In the genomic region with DNA sequence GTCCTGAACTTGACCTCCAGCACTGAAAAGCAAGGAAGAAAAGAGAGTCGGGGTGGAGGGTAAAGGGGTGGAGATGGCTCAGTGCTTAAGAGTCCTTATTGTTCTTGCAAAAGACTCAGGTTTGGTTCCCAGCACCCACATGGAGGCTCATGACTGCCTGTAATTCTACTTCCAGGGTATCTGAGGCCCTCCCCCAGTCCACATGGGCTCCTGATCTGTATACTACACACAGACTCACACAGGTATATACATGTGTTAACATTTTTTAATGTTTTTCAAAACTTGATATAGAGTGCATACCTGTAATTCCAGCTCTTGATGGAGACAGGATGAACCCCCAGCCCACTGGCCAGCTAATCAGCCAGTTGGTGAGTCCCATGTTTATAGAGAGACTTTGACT, we compare ENCODE assay signal across 21 mouse cellular contexts. TPM values are rescaled to one million over a fixed set of nuclear protein-coding genes. Genes with fewer than 3 reads are reported as not detected.
DNase-seq lines count a peak whose midpoint lies in the region; ATAC-seq lines count a peak whose summit lies in the region.
"Had no signal": no experiment of that assay in that cellular context is flagged by ENCODE, and none has a peak within 500 bp of the region (broad histone marks: within the 10 kb centered on the region; RNA-seq: fewer than 3 reads in every experiment).

No protein-coding gene starts in this region.

- DNase-seq in heart, adult 11 months = peak; percentile 78
- peak; percentile 43 for DNase-seq in heart, embryonic 10.5 days (ENCODE audit: low spot score)
- peak; percentile 70 for DNase-seq in midbrain, embryonic 11.5 days (ENCODE audit: low spot score, missing footprints)
- no peak for DNase-seq in midbrain, embryonic 14.5 days
- DNase-seq: adrenal gland, adult 2 months; adrenal gland, adult 8-10 months; adrenal gland, postnatal 10 days; adrenal gland, postnatal 14 days; adrenal gland, postnatal 25 days; adrenal gland, postnatal 36 days; B cell, adult 2 months; cerebellum, adult 11 months; cerebellum, adult 11-12 months; cerebellum, adult 18-20 months had no signal

- peaks cover 38% of the 10 kb centered on the region for H3K36me3 ChIP-seq in heart, embryonic 12.5 days
- peaks cover 29% of the 10 kb centered on the region for H3K36me3 ChIP-seq in heart, embryonic 10.5 days
- peaks cover 4% of the 10 kb centered on the region; the same call in 1 of the 2 replicates for H3K36me3 ChIP-seq in heart, embryonic 11.5 days (ENCODE audit: control insufficient read depth, insufficient read depth, low read length)
- H3K36me3 ChIP-seq in midbrain, embryonic 11.5 days (ENCODE audit: control insufficient read depth, insufficient read depth, low read length) = no peaks in the 10 kb centered on the region
- H3K36me3 ChIP-seq in midbrain, embryonic 14.5 days (ENCODE audit: control insufficient read depth, insufficient read depth, low read length) = peaks cover 11% of the 10 kb centered on the region; the same call in 1 of the 2 replicates

- no peaks in the 10 kb centered on the region for H3K27me3 ChIP-seq in heart, embryonic 12.5 days (replicated peaks)
- no peaks in the 10 kb centered on the region for H3K27me3 ChIP-seq in heart, embryonic 10.5 days (ENCODE audit: insufficient read depth, poor library complexity, severe bottlenecking)
- no peaks in the 10 kb centered on the region for H3K27me3 ChIP-seq in heart, embryonic 11.5 days (ENCODE audit: control insufficient read depth, insufficient read depth, low read length)
- no peaks in the 10 kb centered on the region for H3K27me3 ChIP-seq in midbrain, embryonic 11.5 days (ENCODE audit: control insufficient read depth, insufficient read depth, low read length)
- H3K27me3 ChIP-seq in midbrain, embryonic 14.5 days (ENCODE audit: control insufficient read depth, insufficient read depth, low read length) = no peaks in the 10 kb centered on the region
- H3K27me3 ChIP-seq: CH12.LX, Patski had no signal

- no peaks in the 10 kb centered on the region for H3K4me1 ChIP-seq in heart, embryonic 12.5 days (replicated peaks)
- no peaks in the 10 kb centered on the region for H3K4me1 ChIP-seq in heart, embryonic 10.5 days
- no peaks in the 10 kb centered on the region for H3K4me1 ChIP-seq in heart, embryonic 11.5 days (ENCODE audit: control insufficient read depth, insufficient read depth, low read length)
- no peaks in the 10 kb centered on the region for H3K4me1 ChIP-seq in midbrain, embryonic 11.5 days (ENCODE audit: control insufficient read depth, insufficient read depth, low read length)
- H3K4me1 ChIP-seq in midbrain, embryonic 14.5 days (ENCODE audit: control insufficient read depth, insufficient read depth, low read length) = no peaks in the 10 kb centered on the region

- H3K9ac ChIP-seq in heart, embryonic 12.5 days = no peak overlapping the region
- H3K9ac ChIP-seq in heart, embryonic 11.5 days (ENCODE audit: low read depth, low read length) = no peak overlapping the region
- H3K9ac ChIP-seq in midbrain, embryonic 11.5 days (ENCODE audit: low read length) = no peak overlapping the region
- no peak overlapping the region for H3K9ac ChIP-seq in midbrain, embryonic 14.5 days (replicated peaks; ENCODE audit: low read length)

- no peaks in the 10 kb centered on the region for H3K9me3 ChIP-seq in heart, embryonic 12.5 days (replicated peaks)
- no peaks in the 10 kb centered on the region for H3K9me3 ChIP-seq in heart, embryonic 10.5 days
- no peaks in the 10 kb centered on the region for H3K9me3 ChIP-seq in heart, embryonic 11.5 days (replicated peaks; ENCODE audit: control insufficient read depth, low read length)
- no peaks in the 10 kb centered on the region for H3K9me3 ChIP-seq in midbrain, embryonic 11.5 days (ENCODE audit: control insufficient read depth, low read length)
- no peaks in the 10 kb centered on the region for H3K9me3 ChIP-seq in midbrain, embryonic 14.5 days (ENCODE audit: control insufficient read depth, low read length)
- H3K9me3 ChIP-seq: G1E had no signal

- H3K4me3 ChIP-seq in heart, embryonic 12.5 days = no peak overlapping the region
- H3K4me3 ChIP-seq in heart, embryonic 10.5 days = no peak overlapping the region
- H3K4me3 ChIP-seq in heart, embryonic 11.5 days (ENCODE audit: low read depth, low read length) = no peak overlapping the region
- no peak overlapping the region for H3K4me3 ChIP-seq in midbrain, embryonic 11.5 days (ENCODE audit: low read depth, low read length)
- H3K4me3 ChIP-seq in midbrain, embryonic 14.5 days (replicated peaks; ENCODE audit: low read depth, low read length) = no peak overlapping the region

- no peak overlapping the region for H3K27ac ChIP-seq in heart, embryonic 12.5 days (ENCODE audit: poor library complexity, severe bottlenecking)
- no peak overlapping the region for H3K27ac ChIP-seq in heart, embryonic 10.5 days
- no peak overlapping the region for H3K27ac ChIP-seq in heart, embryonic 11.5 days (ENCODE audit: low read depth, low read length)
- H3K27ac ChIP-seq in midbrain, embryonic 11.5 days (ENCODE audit: low read depth, low read length) = no peak overlapping the region
- no peak overlapping the region for H3K27ac ChIP-seq in midbrain, embryonic 14.5 days (replicated peaks; ENCODE audit: low read depth, low read length)

- no peak for ATAC-seq in heart, embryonic 12.5 days (ENCODE audit: insufficient number of reproducible peaks, low FRiP score)
- ATAC-seq in heart, embryonic 11.5 days (replicated peaks; ENCODE audit: insufficient number of reproducible peaks, low FRiP score, low TSS enrichment) = no peak
- ATAC-seq in midbrain, embryonic 11.5 days (ENCODE audit: low FRiP score) = no peak
- ATAC-seq in midbrain, embryonic 14.5 days (ENCODE audit: low FRiP score, low TSS enrichment) = no peak
- ATAC-seq: activated CD4-positive, CD25-positive, alpha-beta regulatory T cell, adult 4 months; CD4-positive, CD25-positive, alpha-beta regulatory T cell, adult 4 months; Patski had no signal

- H3K4me2 ChIP-seq in heart, embryonic 12.5 days = no peak overlapping the region
- no peak overlapping the region for H3K4me2 ChIP-seq in heart, embryonic 11.5 days
- no peak overlapping the region for H3K4me2 ChIP-seq in midbrain, embryonic 11.5 days
- no peak overlapping the region for H3K4me2 ChIP-seq in midbrain, embryonic 14.5 days (ENCODE audit: low read length)

- 88% methylated on average over 1 of the region's 1 CpGs for WGBS in heart, embryonic 12.5 days
- 78% methylated on average over 1 of the region's 1 CpGs for WGBS in heart, embryonic 10.5 days
- 93% methylated on average over 1 of the region's 1 CpGs for WGBS in heart, embryonic 11.5 days (ENCODE audit: insufficient replicate concordance)
- WGBS in midbrain, embryonic 11.5 days = 71% methylated on average over 1 of the region's 1 CpGs
- 79% methylated on average over 1 of the region's 1 CpGs for WGBS in midbrain, embryonic 14.5 days

RNA-seq across cellular contexts. Expression of gene Ikbip, which starts 17.4 kb away (rescaled TPM):
- polyA plus RNA-seq in heart, embryonic 12.5 days (2016; fragmentation: Nextera tagmentation; extraction: Ambion mirVana) = 46.7 and 49.6 TPM in 2 replicates
- polyA plus RNA-seq in heart, embryonic 10.5 days (2016; fragmentation: Nextera tagmentation; extraction: Ambion mirVana) = 39.1 and 39.2 TPM in 2 replicates
- 46.1 and 48.2 TPM in 2 replicates for polyA plus RNA-seq in heart, embryonic 11.5 days (2014; fragmentation: Nextera tagmentation; extraction: Ambion mirVana)
- polyA plus RNA-seq in midbrain, embryonic 11.5 days (2014; fragmentation: Nextera tagmentation; extraction: Ambion mirVana) = 20.1 and 26.0 TPM in 2 replicates
- polyA plus RNA-seq in midbrain, embryonic 14.5 days (2014; fragmentation: Nextera tagmentation; extraction: Ambion mirVana) = 13.0 and 19.5 TPM in 2 replicates

RNA-seq across cellular contexts. Expression of gene Apaf1, which starts 17.5 kb away (rescaled TPM):
- 22.0 and 23.1 TPM in 2 replicates for polyA plus RNA-seq in heart, embryonic 12.5 days (2016; fragmentation: Nextera tagmentation; extraction: Ambion mirVana)
- 17.7 and 17.8 TPM in 2 replicates for polyA plus RNA-seq in heart, embryonic 10.5 days (2016; fragmentation: Nextera tagmentation; extraction: Ambion mirVana)
- 17.3 and 19.3 TPM in 2 replicates for polyA plus RNA-seq in heart, embryonic 11.5 days (2014; fragmentation: Nextera tagmentation; extraction: Ambion mirVana)
- 23.9 and 28.1 TPM in 2 replicates for polyA plus RNA-seq in midbrain, embryonic 11.5 days (2014; fragmentation: Nextera tagmentation; extraction: Ambion mirVana)
- 25.9 and 29.6 TPM in 2 replicates for polyA plus RNA-seq in midbrain, embryonic 14.5 days (2014; fragmentation: Nextera tagmentation; extraction: Ambion mirVana)

RNA-seq across cellular contexts. Expression of gene Slc25a3, which starts 23.8 kb away (rescaled TPM):
- polyA plus RNA-seq in heart, embryonic 12.5 days (2016; fragmentation: Nextera tagmentation; extraction: Ambion mirVana) = 782 and 785 TPM in 2 replicates
- polyA plus RNA-seq in heart, embryonic 10.5 days (2016; fragmentation: Nextera tagmentation; extraction: Ambion mirVana) = 602 and 803 TPM in 2 replicates
- 838 and 861 TPM in 2 replicates for polyA plus RNA-seq in heart, embryonic 11.5 days (2014; fragmentation: Nextera tagmentation; extraction: Ambion mirVana)
- 391 and 404 TPM in 2 replicates for polyA plus RNA-seq in midbrain, embryonic 11.5 days (2014; fragmentation: Nextera tagmentation; extraction: Ambion mirVana)
- 565 and 569 TPM in 2 replicates for polyA plus RNA-seq in midbrain, embryonic 14.5 days (2014; fragmentation: Nextera tagmentation; extraction: Ambion mirVana)
